Mouse (Mus musculus) forebrain, embryonic 13.5 days (tissue): ENCODE data around the gene Tec. TPM values are rescaled to one million over a fixed set of nuclear protein-coding genes. Genes with fewer than 3 reads are reported as not detected.
A peak's percentile ranks its signal among the peaks of the same experiment; 100 is the strongest.

Experiments
- ATAC-seq: fragments of 200-750 bp; cut with Nextera tagmentation; 2 replicates; pipeline ENCODE4 v1.8.0; 2017
- H3K27ac ChIP-seq: fragments of 300-500 bp; sonication (generic); 2 replicates; pipeline ENCODE4 v1.5.1; 2015; ENCODE audit warnings: inconsistent platforms, mild to moderate bottlenecking, moderate library complexity
- H3K27me3 ChIP-seq: fragments of 300-500 bp; sonication (generic); 2 replicates; pipeline ENCODE4 v1.6.1; 2015; ENCODE audit warnings: mild to moderate bottlenecking, inconsistent platforms
- H3K36me3 ChIP-seq: fragments of 300-500 bp; sonication (generic); 2 replicates; pipeline ENCODE4 v1.6.1; 2015; ENCODE audit warnings: mild to moderate bottlenecking, inconsistent platforms; ENCODE audit not compliant: poor library complexity, severe bottlenecking
- H3K4me1 ChIP-seq: fragments of 300-500 bp; sonication (generic); 2 replicates; pipeline ENCODE4 v1.6.1; 2015; ENCODE audit warnings: inconsistent platforms
- H3K4me2 ChIP-seq: fragments of 300-500 bp; sonication (generic); 2 replicates; pipeline ENCODE4 v1.6.1; 2015; ENCODE audit warnings: inconsistent platforms, mild to moderate bottlenecking, moderate library complexity
- H3K4me3 ChIP-seq: fragments of 300-500 bp; sonication (generic); 2 replicates; pipeline ENCODE4 v1.5.1; 2015; ENCODE audit warnings: mild to moderate bottlenecking, inconsistent platforms
- H3K9ac ChIP-seq: fragments of 300-500 bp; sonication (generic); 2 replicates; pipeline ENCODE4 v1.6.1; 2015; ENCODE audit warnings: mild to moderate bottlenecking, inconsistent platforms
- H3K9me3 ChIP-seq: fragments of 300-500 bp; sonication (generic); replicated peaks from 2 replicates; pipeline ENCODE4 v1.6.1; 2016; ENCODE audit warnings: inconsistent platforms
- WGBS: fragments of 180-500 bp; shearing (Covaris S2); methylation state at CpG from one replicate; pipeline ENCODE4 v1.1.7; 2015; 5-methylcytosine and 5-hydroxymethylcytosine counted together
- polyA plus RNA-seq: library from polyadenylated mRNA; unstranded; fragments of >200 nt; fragmentation: Nextera tagmentation; extraction: Ambion mirVana; gene quantifications from 2 replicates; pipeline ENCODE4 v1.2.1, GENCODE M21; 2015

Gene Tec
- polyA plus RNA-seq, 1 experiment from 2014 or later = 3.1 TPM

DNA sequence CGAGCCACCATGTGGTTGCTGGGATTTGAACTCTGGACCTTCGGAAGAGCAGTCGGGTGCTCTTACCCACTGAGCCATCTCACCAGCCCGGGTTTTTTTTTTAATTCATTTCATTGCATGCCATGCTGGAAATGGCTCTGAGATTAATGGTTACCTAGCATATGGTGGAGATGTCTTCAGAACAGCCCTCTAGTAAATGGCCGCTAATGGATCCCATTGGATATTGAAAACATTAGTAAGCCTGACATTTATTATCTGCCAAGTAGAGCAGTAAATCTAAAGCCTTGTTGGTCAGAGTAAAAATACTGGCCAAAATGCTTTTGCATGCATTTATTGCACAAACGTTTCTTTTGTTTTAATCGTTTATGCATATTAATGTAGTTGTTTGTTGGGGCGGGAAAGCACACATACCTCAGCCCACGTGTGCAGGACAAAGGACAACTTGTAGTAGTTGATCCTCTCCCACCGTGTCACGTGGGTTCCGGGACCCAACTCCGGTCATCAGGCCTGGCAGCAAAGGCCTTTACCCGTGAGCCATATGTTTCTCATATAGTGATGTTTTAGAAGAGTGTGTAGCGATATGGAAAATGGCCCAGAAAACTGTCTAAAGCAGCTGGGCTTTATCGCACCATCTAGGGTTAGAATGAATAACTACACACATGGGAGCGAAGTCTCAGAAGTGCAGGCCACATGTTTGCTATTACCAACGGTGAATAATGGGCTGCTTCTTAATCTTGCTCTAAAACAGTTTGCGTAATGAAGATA, 18.4 kb upstream of the Tec start:
- WGBS = 86% methylated on average over 19 of the region's 19 CpGs
- ATAC-seq = no peak
- Histone ChIP-seq H3K4me3 (no peak overlapping the region), H3K9ac (no peak overlapping the region), H3K27ac (no peak overlapping the region), H3K36me3 (no peaks in the 10 kb centered on the region), H3K9me3 (no peaks in the 10 kb centered on the region), H3K4me2 (no peak overlapping the region), H3K27me3 (no peaks in the 10 kb centered on the region), H3K4me1 (no peaks in the 10 kb centered on the region)

GRCm38 (mm10) chr5:72883706-72884105, 15.4 kb upstream of the Tec start:
- no peak overlapping the region for H3K4me3 ChIP-seq
- H3K9ac ChIP-seq = no peak overlapping the region
- H3K27ac ChIP-seq = no peak overlapping the region
- 92% methylated on average over 3 of the region's 3 CpGs for WGBS
- H3K9me3 ChIP-seq = no peaks in the 10 kb centered on the region
- no peaks in the 10 kb centered on the region for H3K27me3 ChIP-seq
- ATAC-seq = no peak
- no peak overlapping the region for H3K4me2 ChIP-seq
- H3K36me3 ChIP-seq = no peaks in the 10 kb centered on the region
- no peaks in the 10 kb centered on the region for H3K4me1 ChIP-seq

- no peak overlapping the region for H3K9ac ChIP-seq
- H3K4me2 ChIP-seq = no peak overlapping the region
- H3K27me3 ChIP-seq = no peaks in the 10 kb centered on the region
- 83% methylated on average over 2 of the region's 2 CpGs for whole genome bisulfite sequencing
- no peaks in the 10 kb centered on the region for H3K4me1 ChIP-seq
- no peak overlapping the region for H3K4me3 ChIP-seq
- no peak overlapping the region for H3K27ac ChIP-seq
- no peaks in the 10 kb centered on the region for H3K9me3 ChIP-seq
- no peak for ATAC-seq
- no peaks in the 10 kb centered on the region for H3K36me3 ChIP-seq
Measured at GRCm38 (mm10) chr5:72882412-72882765, 14.1 kb upstream of the Tec start.

DNA sequence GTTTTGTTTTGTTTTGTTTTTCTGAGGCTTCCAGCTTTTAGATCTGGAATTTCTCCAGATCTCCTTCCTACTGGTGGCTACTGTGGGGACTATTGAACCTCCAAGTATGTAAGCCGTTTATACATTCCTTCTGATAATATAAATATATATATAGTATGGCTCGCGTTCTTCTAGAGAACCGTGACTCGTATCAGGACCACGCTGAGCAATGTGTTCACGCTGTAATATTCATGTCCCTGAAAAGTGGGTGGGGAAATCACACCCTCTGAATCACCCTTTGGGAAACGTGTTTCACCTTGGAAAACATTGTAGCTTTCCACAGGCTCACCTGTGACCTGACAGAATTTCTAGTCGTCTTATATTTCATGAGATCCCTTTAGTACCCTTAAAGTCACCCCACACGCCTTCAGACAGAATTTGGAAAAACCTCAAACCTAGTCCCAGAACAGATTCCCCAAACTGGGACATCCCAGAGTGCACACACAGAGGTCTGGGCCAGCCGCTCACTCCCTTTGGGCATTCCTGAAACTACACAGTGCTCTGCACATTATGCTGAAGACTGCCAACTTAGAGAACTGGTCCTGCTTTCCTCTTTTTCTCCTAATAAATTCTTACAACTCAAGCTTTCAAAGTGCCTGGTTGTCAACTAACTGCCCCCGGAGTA, 13.6 kb upstream of the Tec start:
- Histone ChIP-seq H3K27me3 (no peaks in the 10 kb centered on the region), H3K4me3 (no peak overlapping the region), H3K4me1 (no peaks in the 10 kb centered on the region), H3K36me3 (no peaks in the 10 kb centered on the region), H3K9me3 (no peaks in the 10 kb centered on the region), H3K9ac (no peak overlapping the region), H3K27ac (no peak overlapping the region), H3K4me2 (no peak overlapping the region)
- ATAC-seq = no peak
- WGBS = 89% methylated on average over 12 of the region's 12 CpGs

DNA sequence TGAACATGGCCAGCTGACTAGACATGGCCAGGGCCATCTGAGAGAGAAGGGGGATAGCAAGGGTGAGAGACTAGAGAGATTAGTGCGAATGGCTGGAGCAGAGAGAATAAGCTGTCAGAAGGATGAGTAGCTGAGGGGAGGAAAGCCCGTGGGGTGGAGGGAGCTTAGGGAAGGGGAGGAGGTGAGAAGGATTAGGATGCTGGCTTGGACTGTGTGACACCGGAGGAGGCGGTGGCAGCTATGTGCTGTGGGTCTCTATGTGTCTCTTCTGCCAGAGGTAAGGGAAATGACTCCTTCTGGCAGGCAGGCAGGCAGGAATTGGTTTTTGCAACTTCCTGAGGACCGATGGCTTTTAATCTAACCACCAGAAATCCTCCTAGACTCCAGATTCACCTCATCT, 11.5 kb upstream of the Tec start:
- WGBS = 24% methylated on average over 5 of the region's 5 CpGs
- H3K9me3 ChIP-seq = no peaks in the 10 kb centered on the region
- no peak for ATAC-seq

DNA sequence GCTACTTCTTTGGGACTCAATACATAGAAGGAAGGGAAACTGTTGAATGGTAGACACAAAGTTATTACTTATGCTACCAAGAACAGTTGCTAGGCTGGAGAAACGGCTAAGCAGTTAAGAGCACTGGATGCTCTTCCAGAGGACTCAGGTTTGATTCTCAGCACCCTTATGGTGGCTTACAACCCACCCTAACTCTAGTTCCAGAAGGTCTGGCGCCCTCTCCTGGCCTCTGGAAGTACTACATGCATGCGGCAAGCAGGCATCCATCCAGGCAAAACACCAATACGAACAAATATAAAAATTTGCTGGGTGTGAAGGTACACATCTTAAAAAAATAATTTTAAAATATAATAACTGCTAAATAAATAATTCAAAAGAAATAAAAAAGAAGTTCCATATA, 2.8 kb upstream of the Tec start:
- Histone ChIP-seq H3K9ac (no peak overlapping the region), H3K27ac (no peak overlapping the region), H3K4me1 (peaks cover 10% of the 10 kb centered on the region), H3K27me3 (peaks cover 28% of the 10 kb centered on the region), H3K4me2 (no peak overlapping the region), H3K9me3 (no peaks in the 10 kb centered on the region), H3K4me3 (no peak overlapping the region), H3K36me3 (no peaks in the 10 kb centered on the region)
- 76% methylated on average over 4 of the region's 4 CpGs for WGBS
- no peak for ATAC-seq

More for the DNA sequence above, 11.5 kb upstream of the Tec start:
- Histone ChIP-seq H3K27ac (no peak overlapping the region), H3K4me3 (no peak overlapping the region), H3K36me3 (no peaks in the 10 kb centered on the region), H3K27me3 (peaks cover 6% of the 10 kb centered on the region; the same call in 1 of the 2 replicates), H3K4me2 (no peak overlapping the region), H3K9ac (no peak overlapping the region), H3K4me1 (peaks cover 6% of the 10 kb centered on the region)

GRCm38 (mm10) chr5:72869779-72870608, 1.7 kb upstream of the Tec start:
- Histone ChIP-seq H3K4me1 (peaks cover 8% of the 10 kb centered on the region), H3K4me2 (no peak overlapping the region), H3K27me3 (peaks cover 35% of the 10 kb centered on the region), H3K9ac (no peak overlapping the region), H3K27ac (no peak overlapping the region), H3K9me3 (no peaks in the 10 kb centered on the region), H3K36me3 (no peaks in the 10 kb centered on the region), H3K4me3 (no peak overlapping the region)
- WGBS = 81% methylated on average over 14 of the region's 14 CpGs
- ATAC-seq = no peak

GRCm38 (mm10) chr5:72867036-72867672, 1.1 kb downstream of the Tec start:
- peak overlapping the region; percentile 77 for H3K4me2 ChIP-seq
- no peaks in the 10 kb centered on the region for H3K9me3 ChIP-seq
- no peak overlapping the region for H3K9ac ChIP-seq
- no peak overlapping the region for H3K27ac ChIP-seq
- H3K4me3 ChIP-seq = peak overlapping the region; percentile 47; the same call in 1 of the 2 replicates
- peaks cover 8% of the 10 kb centered on the region for H3K4me1 ChIP-seq
- peaks cover 35% of the 10 kb centered on the region for H3K27me3 ChIP-seq
- 24% methylated on average over 16 of the region's 16 CpGs for WGBS
- H3K36me3 ChIP-seq = no peaks in the 10 kb centered on the region
- no peak for ATAC-seq

DNA sequence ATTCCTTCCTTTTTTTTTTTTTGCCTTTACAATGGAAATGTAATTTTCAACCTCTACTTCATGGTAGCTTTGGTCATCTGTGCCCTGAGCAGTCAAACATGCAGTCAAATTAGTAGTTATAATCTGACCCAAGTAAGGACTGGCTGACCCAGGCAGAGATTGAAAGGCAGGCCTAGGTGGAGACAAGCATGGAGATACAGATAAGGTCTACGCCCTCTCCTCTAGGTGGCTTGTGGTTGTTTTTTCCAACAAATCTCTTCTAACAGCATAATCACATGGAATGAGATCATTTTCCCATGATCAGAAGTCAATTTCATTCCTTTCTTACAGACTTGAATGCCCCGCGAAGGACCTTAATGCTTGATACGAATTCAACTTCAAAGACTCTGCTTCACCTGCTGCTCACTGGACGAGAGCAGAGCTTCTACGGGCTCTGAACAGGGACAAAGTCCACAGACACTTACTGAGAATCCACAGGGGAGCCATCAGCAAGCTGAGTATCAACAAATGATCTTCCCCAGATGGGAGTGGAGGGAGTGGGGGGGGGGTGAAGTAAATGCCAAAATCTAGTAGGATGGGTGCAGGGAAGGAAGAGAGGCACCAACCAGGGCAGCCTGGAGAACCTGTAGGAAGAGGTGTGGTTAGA, 1.9 kb downstream of the Tec start:
- no peak overlapping the region for H3K9ac ChIP-seq
- no peaks in the 10 kb centered on the region for H3K36me3 ChIP-seq
- H3K27ac ChIP-seq = no peak overlapping the region
- H3K27me3 ChIP-seq = peaks cover 35% of the 10 kb centered on the region
- H3K4me2 ChIP-seq = no peak overlapping the region
- no peak for ATAC-seq
- 63% methylated on average over 6 of the region's 6 CpGs for WGBS
- no peak overlapping the region for H3K4me3 ChIP-seq
- H3K9me3 ChIP-seq = no peaks in the 10 kb centered on the region
- H3K4me1 ChIP-seq = peaks cover 8% of the 10 kb centered on the region

GRCm38 (mm10) chr5:72864654-72865178, 3.6 kb downstream of the Tec start:
- Histone ChIP-seq H3K27ac (no peak overlapping the region), H3K9me3 (peaks cover 3% of the 10 kb centered on the region), H3K4me3 (no peak overlapping the region), H3K4me1 (peaks cover 8% of the 10 kb centered on the region), H3K9ac (no peak overlapping the region), H3K4me2 (no peak overlapping the region), H3K27me3 (peaks cover 32% of the 10 kb centered on the region), H3K36me3 (no peaks in the 10 kb centered on the region)
- no peak for ATAC-seq
- WGBS = 85% methylated on average over 3 of the region's 3 CpGs

GRCm38 (mm10) chr5:72863166-72863565, 5.1 kb downstream of the Tec start:
- WGBS = 93% methylated on average over 9 of the region's 9 CpGs
- Histone ChIP-seq H3K36me3 (no peaks in the 10 kb centered on the region), H3K9me3 (peaks cover 7% of the 10 kb centered on the region), H3K27ac (no peak overlapping the region), H3K4me2 (no peak overlapping the region), H3K4me1 (peaks cover 8% of the 10 kb centered on the region), H3K9ac (no peak overlapping the region), H3K4me3 (no peak overlapping the region), H3K27me3 (peaks cover 29% of the 10 kb centered on the region)
- ATAC-seq = no peak
